Mouse (Mus musculus): ENCODE measurements around the gene Ldlrad3. TPM values are rescaled to one million over a fixed set of nuclear protein-coding genes. Genes with fewer than 3 reads are reported as not detected.

Ldlrad3 gene
- polyA plus RNA-seq (2014; fragmentation: Nextera tagmentation; extraction: Ambion mirVana), result 18.1 and 21.1 TPM in 2 replicates

GRCm38 (mm10) chr2:102185951-102186561 lies at the start of gene Ldlrad3:
Gene Ldlrad3 (minus strand): TSS chr2:102186385.
- WGBS, result under 1% methylated on average over 63 of the region's 77 CpGs

GRCm38 (mm10) chr2:102231470-102231869 lies 45.3 kb upstream of the Ldlrad3 start:
- no peaks in the 10 kb centered on the region for H3K9me3 ChIP-seq (replicated peaks; ENCODE audit: control insufficient read depth, low read length)

More at GRCm38 (mm10) chr2:102185951-102186561, at the start of gene Ldlrad3:
- no peaks in the 10 kb centered on the region for H3K27me3 ChIP-seq (replicated peaks; ENCODE audit: control insufficient read depth, insufficient read depth, low read length)
- H3K9ac ChIP-seq (ENCODE audit: low read length), result peak within 1 kb of the TSS; percentile 84
- peak within 1 kb of the TSS; percentile 78 for H3K4me2 ChIP-seq (ENCODE audit: low read length)
- DNase-seq (ENCODE audit: low spot score), result peak; percentile 78
- H3K27ac ChIP-seq (ENCODE audit: low read depth, low read length), result peak within 1 kb of the TSS; percentile 88
- peak within 1 kb of the TSS; percentile 83 for H3K4me3 ChIP-seq (ENCODE audit: low read depth, low read length)
- H3K36me3 ChIP-seq (ENCODE audit: control insufficient read depth, insufficient read depth, low read length), result no peaks in the 10 kb centered on the region
- peak; percentile 95 for ATAC-seq
- H3K9me3 ChIP-seq (replicated peaks; ENCODE audit: control insufficient read depth, low read length), result no peaks in the 10 kb centered on the region
- H3K4me1 ChIP-seq (ENCODE audit: control insufficient read depth, insufficient read depth, low read length), result peaks cover 14% of the 10 kb centered on the region

GRCm38 (mm10) chr2:102229126-102229525 lies 42.9 kb upstream of the Ldlrad3 start:
- DNase-seq (ENCODE audit: low spot score), result no peak
- Histone ChIP-seq H3K9me3 (replicated peaks; ENCODE audit: control insufficient read depth, low read length) (no peaks in the 10 kb centered on the region), H3K36me3 (ENCODE audit: control insufficient read depth, insufficient read depth, low read length) (no peaks in the 10 kb centered on the region), H3K4me2 (ENCODE audit: low read length) (no peak overlapping the region), H3K9ac (ENCODE audit: low read length) (no peak overlapping the region), H3K4me1 (ENCODE audit: control insufficient read depth, insufficient read depth, low read length) (peaks cover 7% of the 10 kb centered on the region), H3K27me3 (replicated peaks; ENCODE audit: control insufficient read depth, insufficient read depth, low read length) (no peaks in the 10 kb centered on the region), H3K4me3 (ENCODE audit: low read depth, low read length) (no peak overlapping the region), H3K27ac (ENCODE audit: low read depth, low read length) (no peak overlapping the region)
- no peak for ATAC-seq
- 93% methylated on average over 2 of the region's 2 CpGs for WGBS

More at GRCm38 (mm10) chr2:102231470-102231869, 45.3 kb upstream of the Ldlrad3 start:
- 33% methylated on average over 5 of the region's 5 CpGs for WGBS
- H3K27ac ChIP-seq (ENCODE audit: low read depth, low read length), result peak overlapping the region; percentile 48; the same call in 1 of the 2 replicates
- H3K4me3 ChIP-seq (ENCODE audit: low read depth, low read length), result no peak overlapping the region
- H3K36me3 ChIP-seq (ENCODE audit: control insufficient read depth, insufficient read depth, low read length), result no peaks in the 10 kb centered on the region
- ATAC-seq, result peak; percentile 84
- H3K9ac ChIP-seq (ENCODE audit: low read length), result peak overlapping the region; percentile 40
- H3K27me3 ChIP-seq (replicated peaks; ENCODE audit: control insufficient read depth, insufficient read depth, low read length), result no peaks in the 10 kb centered on the region
- H3K4me2 ChIP-seq (ENCODE audit: low read length), result no peak overlapping the region
- H3K4me1 ChIP-seq (ENCODE audit: control insufficient read depth, insufficient read depth, low read length), result peaks cover 4% of the 10 kb centered on the region
- peak; percentile 61 for DNase-seq (ENCODE audit: low spot score)

GRCm38 (mm10) chr2:102228331-102228730 lies 42.1 kb upstream of the Ldlrad3 start:
- Histone ChIP-seq H3K4me2 (ENCODE audit: low read length) (no peak overlapping the region), H3K36me3 (ENCODE audit: control insufficient read depth, insufficient read depth, low read length) (no peaks in the 10 kb centered on the region), H3K4me3 (ENCODE audit: low read depth, low read length) (no peak overlapping the region), H3K4me1 (ENCODE audit: control insufficient read depth, insufficient read depth, low read length) (peaks cover 15% of the 10 kb centered on the region), H3K9me3 (replicated peaks; ENCODE audit: control insufficient read depth, low read length) (no peaks in the 10 kb centered on the region), H3K9ac (ENCODE audit: low read length) (no peak overlapping the region), H3K27me3 (replicated peaks; ENCODE audit: control insufficient read depth, insufficient read depth, low read length) (no peaks in the 10 kb centered on the region), H3K27ac (ENCODE audit: low read depth, low read length) (no peak overlapping the region)
- DNase-seq (ENCODE audit: low spot score), result no peak
- no peak for ATAC-seq
- WGBS, result 78% methylated on average over 5 of the region's 5 CpGs

GRCm38 (mm10) chr2:102227839-102228238 lies 41.7 kb upstream of the Ldlrad3 start:
- DNase-seq (ENCODE audit: low spot score) (no peak), ATAC-seq (no peak)
- WGBS, result 94% methylated on average over 8 of the region's 8 CpGs
- Histone ChIP-seq H3K9ac (ENCODE audit: low read length) (no peak overlapping the region), H3K9me3 (replicated peaks; ENCODE audit: control insufficient read depth, low read length) (no peaks in the 10 kb centered on the region), H3K27ac (ENCODE audit: low read depth, low read length) (no peak overlapping the region), H3K4me1 (ENCODE audit: control insufficient read depth, insufficient read depth, low read length) (peaks cover 20% of the 10 kb centered on the region), H3K36me3 (ENCODE audit: control insufficient read depth, insufficient read depth, low read length) (no peaks in the 10 kb centered on the region), H3K27me3 (replicated peaks; ENCODE audit: control insufficient read depth, insufficient read depth, low read length) (no peaks in the 10 kb centered on the region), H3K4me3 (ENCODE audit: low read depth, low read length) (no peak overlapping the region), H3K4me2 (ENCODE audit: low read length) (no peak overlapping the region)

- 67% methylated on average over 15 of the region's 15 CpGs for WGBS
These were observed 40.1 kb upstream of the Ldlrad3 start for GRCm38 (mm10) chr2:102226274-102226673.

GRCm38 (mm10) chr2:102223355-102224128 lies 37.4 kb upstream of the Ldlrad3 start:
- no peaks in the 10 kb centered on the region for H3K36me3 ChIP-seq (ENCODE audit: control insufficient read depth, insufficient read depth, low read length)
- 3% methylated on average over 11 of the region's 11 CpGs for whole genome bisulfite sequencing
- peak; percentile 63 for ATAC-seq
- no peaks in the 10 kb centered on the region for H3K27me3 ChIP-seq (replicated peaks; ENCODE audit: control insufficient read depth, insufficient read depth, low read length)
- no peak overlapping the region; the same call in 1 of the 2 replicates for H3K9ac ChIP-seq (ENCODE audit: low read length)
- H3K4me2 ChIP-seq (ENCODE audit: low read length), result no peak overlapping the region; the same call in 1 of the 2 replicates
- H3K9me3 ChIP-seq (replicated peaks; ENCODE audit: control insufficient read depth, low read length), result no peaks in the 10 kb centered on the region
- peaks cover 21% of the 10 kb centered on the region for H3K4me1 ChIP-seq (ENCODE audit: control insufficient read depth, insufficient read depth, low read length)
- 0 out of 2 replicates have a peak overlapping the region, but pooled peaks have one; percentile 21 for H3K27ac ChIP-seq (ENCODE audit: low read depth, low read length)
- no peak overlapping the region for H3K4me3 ChIP-seq (ENCODE audit: low read depth, low read length)
- peak; percentile 66 for DNase-seq (ENCODE audit: low spot score)

More at GRCm38 (mm10) chr2:102226274-102226673, 40.1 kb upstream of the Ldlrad3 start:
- ATAC-seq (no peak), DNase-seq (ENCODE audit: low spot score) (no peak)
- H3K9me3 ChIP-seq (replicated peaks; ENCODE audit: control insufficient read depth, low read length), result no peaks in the 10 kb centered on the region
- H3K27ac ChIP-seq (ENCODE audit: low read depth, low read length), result no peak overlapping the region
- no peaks in the 10 kb centered on the region for H3K36me3 ChIP-seq (ENCODE audit: control insufficient read depth, insufficient read depth, low read length)
- no peak overlapping the region for H3K4me2 ChIP-seq (ENCODE audit: low read length)
- peaks cover 19% of the 10 kb centered on the region for H3K4me1 ChIP-seq (ENCODE audit: control insufficient read depth, insufficient read depth, low read length)
- no peak overlapping the region for H3K4me3 ChIP-seq (ENCODE audit: low read depth, low read length)
- H3K9ac ChIP-seq (ENCODE audit: low read length), result no peak overlapping the region
- no peaks in the 10 kb centered on the region for H3K27me3 ChIP-seq (replicated peaks; ENCODE audit: control insufficient read depth, insufficient read depth, low read length)

- no peak overlapping the region for H3K27ac ChIP-seq (ENCODE audit: low read depth, low read length)
- DNase-seq (ENCODE audit: low spot score), result no peak
- no peak overlapping the region for H3K4me2 ChIP-seq (ENCODE audit: low read length)
- H3K9ac ChIP-seq (ENCODE audit: low read length), result no peak overlapping the region
- no peaks in the 10 kb centered on the region for H3K27me3 ChIP-seq (replicated peaks; ENCODE audit: control insufficient read depth, insufficient read depth, low read length)
- H3K9me3 ChIP-seq (replicated peaks; ENCODE audit: control insufficient read depth, low read length), result no peaks in the 10 kb centered on the region
- ATAC-seq, result no peak
- 57% methylated on average over 3 of the region's 3 CpGs for WGBS
- H3K36me3 ChIP-seq (ENCODE audit: control insufficient read depth, insufficient read depth, low read length), result no peaks in the 10 kb centered on the region
- H3K4me1 ChIP-seq (ENCODE audit: control insufficient read depth, insufficient read depth, low read length), result peaks cover 21% of the 10 kb centered on the region
- no peak overlapping the region for H3K4me3 ChIP-seq (ENCODE audit: low read depth, low read length)
These were observed 36.6 kb upstream of the Ldlrad3 start for GRCm38 (mm10) chr2:102222749-102223148.

- H3K4me1 ChIP-seq (ENCODE audit: control insufficient read depth, insufficient read depth, low read length), result peaks cover 5% of the 10 kb centered on the region; the same call in 1 of the 2 replicates
- ATAC-seq (no peak), DNase-seq (ENCODE audit: low spot score) (no peak)
- no peak overlapping the region for H3K27ac ChIP-seq (ENCODE audit: low read depth, low read length)
- no peak overlapping the region for H3K9ac ChIP-seq (ENCODE audit: low read length)
- no peak overlapping the region for H3K4me3 ChIP-seq (ENCODE audit: low read depth, low read length)
- H3K9me3 ChIP-seq (replicated peaks; ENCODE audit: control insufficient read depth, low read length), result no peaks in the 10 kb centered on the region
- WGBS, result 92% methylated on average over 1 of the region's 1 CpGs
- no peaks in the 10 kb centered on the region for H3K27me3 ChIP-seq (replicated peaks; ENCODE audit: control insufficient read depth, insufficient read depth, low read length)
- no peak overlapping the region for H3K4me2 ChIP-seq (ENCODE audit: low read length)
- H3K36me3 ChIP-seq (ENCODE audit: control insufficient read depth, insufficient read depth, low read length), result no peaks in the 10 kb centered on the region
These were observed 30.6 kb upstream of the Ldlrad3 start for GRCm38 (mm10) chr2:102216817-102217216.
